Mouse (Mus musculus): ENCODE measurements around the gene Fkbp14. TPM values are rescaled to one million over a fixed set of nuclear protein-coding genes. Genes with fewer than 3 reads are reported as not detected.

The Fkbp14 gene
- polyA plus RNA-seq, 1 experiment from 2014 or later: 13.9 TPM

- Histone ChIP-seq H3K36me3 (replicated peaks) (peaks cover 9% of the 10 kb centered on the region), H3K4me2 (no peak overlapping the region), H3K27me3 (no peaks in the 10 kb centered on the region), H3K27ac (no peak overlapping the region), H3K9ac (no peak overlapping the region), H3K9me3 (no peaks in the 10 kb centered on the region), H3K4me3 (replicated peaks) (no peak overlapping the region), H3K4me1 (peaks cover 36% of the 10 kb centered on the region)
- WGBS: 84% methylated on average over 7 of the region's 7 CpGs
- ATAC-seq (ENCODE audit: low FRiP score): no peak
These were observed 60.1 kb downstream of the Fkbp14 start for GRCm38 (mm10) chr6:54537053-54537452.

GRCm38 (mm10) chr6:54535485-54535884 lies 61.6 kb downstream of the Fkbp14 start:
- 97% methylated on average over 4 of the region's 4 CpGs for WGBS
- no peak overlapping the region for H3K27ac ChIP-seq
- no peaks in the 10 kb centered on the region for H3K9me3 ChIP-seq
- no peak overlapping the region for H3K4me3 ChIP-seq (replicated peaks)
- H3K9ac ChIP-seq: no peak overlapping the region
- peaks cover 9% of the 10 kb centered on the region for H3K36me3 ChIP-seq (replicated peaks)
- H3K4me2 ChIP-seq: no peak overlapping the region
- H3K4me1 ChIP-seq: peaks cover 40% of the 10 kb centered on the region
- no peaks in the 10 kb centered on the region for H3K27me3 ChIP-seq
- ATAC-seq (ENCODE audit: low FRiP score): no peak

- Histone ChIP-seq H3K36me3 (replicated peaks) (peaks cover 32% of the 10 kb centered on the region), H3K9ac (no peak overlapping the region), H3K27me3 (no peaks in the 10 kb centered on the region), H3K4me2 (no peak overlapping the region), H3K27ac (peak overlapping the region; percentile 68), H3K9me3 (no peaks in the 10 kb centered on the region), H3K4me1 (peaks cover 12% of the 10 kb centered on the region), H3K4me3 (replicated peaks) (no peak overlapping the region)
- no peak for ATAC-seq (ENCODE audit: low FRiP score)
- WGBS: 54% methylated on average over 8 of the region's 8 CpGs
These were observed 66.0 kb downstream of the Fkbp14 start for GRCm38 (mm10) chr6:54531048-54531481.

- H3K4me2 ChIP-seq: no peak overlapping the region
- no peak overlapping the region for H3K9ac ChIP-seq
- no peak overlapping the region for H3K4me3 ChIP-seq (replicated peaks)
- H3K36me3 ChIP-seq (replicated peaks): peaks cover 40% of the 10 kb centered on the region
- no peaks in the 10 kb centered on the region for H3K9me3 ChIP-seq
- no peak overlapping the region for H3K27ac ChIP-seq
- H3K27me3 ChIP-seq: no peaks in the 10 kb centered on the region
- WGBS: 83% methylated on average over 2 of the region's 2 CpGs
- H3K4me1 ChIP-seq: peaks cover 12% of the 10 kb centered on the region
- ATAC-seq (ENCODE audit: low FRiP score): no peak
These were observed 66.9 kb downstream of the Fkbp14 start for GRCm38 (mm10) chr6:54530182-54530581.

- Histone ChIP-seq H3K27ac (no peak overlapping the region), H3K9me3 (no peaks in the 10 kb centered on the region), H3K36me3 (replicated peaks) (peaks cover 40% of the 10 kb centered on the region), H3K4me1 (peaks cover 12% of the 10 kb centered on the region), H3K9ac (no peak overlapping the region), H3K4me3 (replicated peaks) (no peak overlapping the region), H3K4me2 (no peak overlapping the region), H3K27me3 (no peaks in the 10 kb centered on the region)
- no peak for ATAC-seq (ENCODE audit: low FRiP score)
- WGBS: 92% methylated on average over 8 of the region's 8 CpGs
These were observed 68.4 kb downstream of the Fkbp14 start for GRCm38 (mm10) chr6:54528666-54529065.

Other genes with a start within 250 kb of the Fkbp14 start
- gene Wipf3, start 167.7 kb downstream of the Fkbp14 start, polyA plus RNA-seq (2016; fragmentation: Nextera tagmentation; extraction: Ambion mirVana): 1.6 and 1.7 TPM in 2 replicates
- 119 and 157 TPM in 2 replicates for gene Scrn1, start 30.8 kb downstream of the Fkbp14 start, polyA plus RNA-seq (2016; fragmentation: Nextera tagmentation; extraction: Ambion mirVana)
- gene Plekha8, start 2.2 kb downstream of the Fkbp14 start, polyA plus RNA-seq (2016; fragmentation: Nextera tagmentation; extraction: Ambion mirVana): 20.1 and 21.2 TPM in 2 replicates
- gene Mturn, start 84.3 kb upstream of the Fkbp14 start, polyA plus RNA-seq (2016; fragmentation: Nextera tagmentation; extraction: Ambion mirVana): 37.5 and 38.6 TPM in 2 replicates
- gene Znrf2, start 219.6 kb upstream of the Fkbp14 start, polyA plus RNA-seq (2016; fragmentation: Nextera tagmentation; extraction: Ambion mirVana): 5.4 and 5.6 TPM in 2 replicates